Mouse (Mus musculus) testis, adult 2 months (tissue): ENCODE data around the gene Ccdc18.

Experiments used
- CTCF ChIP-seq: fragments of 200-500 bp; IDR thresholded peaks from 2 replicates; pipeline ENCODE4 v1.5.1; 2012; ENCODE audit warnings: low read depth, mild to moderate bottlenecking, inconsistent platforms, low read length, moderate library complexity; ENCODE audit not compliant: control insufficient read depth, insufficient read depth, insufficient replicate concordance
- POLR2A ChIP-seq: fragments of 200-500 bp; IDR thresholded peaks from 2 replicates; pipeline ENCODE4 v1.6.1; 2012; ENCODE audit warnings: low read depth, mild to moderate bottlenecking, inconsistent platforms, low read length, moderate library complexity; ENCODE audit not compliant: control insufficient read depth

GRCm38 (mm10) chr5:108163695-108164094, 31.0 kb downstream of the Ccdc18 start:
- TF ChIP-seq CTCF = no peak
- TF ChIP-seq POLR2A = no peak
